Mouse (Mus musculus): ENCODE data around the gene Tlx1. TPM values are rescaled to one million over a fixed set of nuclear protein-coding genes. Genes with fewer than 3 reads are reported as not detected.

Tlx1 gene
- total RNA-seq, 4 experiments from 2014 or later = 0.11 to 0.14 TPM; not detected in 2

DNA sequence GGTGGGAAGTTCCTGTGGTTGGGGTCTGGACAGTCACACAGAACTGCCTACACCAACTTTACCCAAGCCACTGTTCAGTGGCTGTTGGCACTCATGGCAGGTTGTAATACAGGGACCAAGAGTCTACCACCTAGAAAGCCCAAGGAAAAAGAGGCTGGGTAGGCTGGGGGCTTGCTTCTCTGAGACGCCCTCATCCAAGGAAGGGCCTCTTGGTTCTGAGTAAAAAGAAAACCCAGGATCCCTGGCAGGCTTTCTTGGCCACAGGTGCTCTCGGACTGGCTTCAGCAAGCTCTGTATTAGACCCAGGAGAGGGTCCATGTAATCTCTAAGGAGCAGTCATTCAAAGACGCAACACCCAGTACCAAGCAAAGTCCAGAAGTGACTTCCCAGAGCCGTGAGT is 7.7 kb downstream of the Tlx1 start:
- no peak for DNase-seq (ENCODE audit: low spot score)

DNA sequence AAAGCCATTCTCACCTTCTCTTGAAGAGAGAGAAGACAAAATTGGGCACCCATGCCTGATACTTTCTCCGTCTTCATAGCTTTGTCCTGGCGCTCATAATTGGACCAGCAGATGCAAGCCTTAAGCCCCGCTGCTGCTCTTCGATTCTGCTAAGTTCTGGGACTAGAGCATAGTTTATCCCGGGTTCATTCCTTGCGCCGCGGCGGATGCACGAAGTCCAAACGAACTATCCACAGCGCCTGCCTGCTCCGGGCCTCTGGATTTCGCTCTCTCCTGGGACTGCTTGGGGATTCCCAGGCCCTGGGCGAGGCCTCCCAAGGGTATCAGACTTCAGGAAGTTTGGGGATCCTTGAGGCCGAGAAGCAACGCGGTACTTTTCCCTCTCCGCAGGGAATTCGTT is 8.4 kb downstream of the Tlx1 start:
- DNase-seq (ENCODE audit: low spot score) = no peak

- no peak for DNase-seq (ENCODE audit: low spot score)
Observed at GRCm38 (mm10) chr19:45159491-45159890, 9.0 kb downstream of the Tlx1 start.

- DNase-seq (ENCODE audit: low spot score) = no peak
Observed at GRCm38 (mm10) chr19:45159991-45160390, 9.5 kb downstream of the Tlx1 start.

DNA sequence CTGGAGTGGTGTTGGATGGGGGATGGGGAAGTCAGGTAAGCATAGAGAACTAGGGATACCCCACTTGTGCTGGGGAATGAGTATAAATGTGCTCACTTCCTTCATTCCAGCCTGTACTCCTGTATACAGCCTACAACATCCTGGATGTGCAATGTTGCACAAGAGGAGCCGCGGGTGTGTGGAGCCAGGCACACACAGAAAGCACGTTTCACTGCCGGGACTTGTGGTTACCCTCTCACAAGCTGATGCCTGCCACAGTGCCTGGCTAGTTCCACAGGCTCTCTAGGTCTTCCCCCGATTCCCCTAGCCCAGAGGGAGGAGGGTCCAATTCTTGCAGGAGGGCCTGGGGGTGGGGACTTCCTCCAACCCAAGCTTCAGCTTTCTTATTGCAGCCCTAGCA is 10.0 kb downstream of the Tlx1 start:
- no peak for DNase-seq (ENCODE audit: low spot score)

DNA sequence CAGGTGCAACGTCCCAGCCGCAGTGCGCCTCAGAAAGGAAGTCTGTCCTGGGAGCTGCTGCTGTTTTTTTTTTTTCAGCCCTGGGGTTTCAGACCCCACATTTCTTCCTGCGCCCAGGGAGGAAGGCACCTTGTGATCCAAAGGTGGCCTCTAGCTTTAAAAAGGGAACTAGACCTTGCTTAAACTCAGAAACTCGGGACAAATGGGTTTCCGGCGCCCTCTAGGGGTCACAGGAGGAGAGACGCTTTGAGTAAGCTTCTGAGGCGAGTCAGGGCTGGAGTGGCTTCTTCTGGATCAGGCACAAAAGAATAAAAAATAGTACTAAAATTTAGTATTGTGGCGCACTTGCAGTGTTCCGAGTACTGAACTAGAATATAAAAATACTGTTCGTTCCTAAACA is 10.6 kb downstream of the Tlx1 start:
- peak; percentile 58 for DNase-seq (ENCODE audit: low spot score)

- DNase-seq (ENCODE audit: low spot score) = no peak
Observed at GRCm38 (mm10) chr19:45162181-45162580, 11.7 kb downstream of the Tlx1 start.

DNA sequence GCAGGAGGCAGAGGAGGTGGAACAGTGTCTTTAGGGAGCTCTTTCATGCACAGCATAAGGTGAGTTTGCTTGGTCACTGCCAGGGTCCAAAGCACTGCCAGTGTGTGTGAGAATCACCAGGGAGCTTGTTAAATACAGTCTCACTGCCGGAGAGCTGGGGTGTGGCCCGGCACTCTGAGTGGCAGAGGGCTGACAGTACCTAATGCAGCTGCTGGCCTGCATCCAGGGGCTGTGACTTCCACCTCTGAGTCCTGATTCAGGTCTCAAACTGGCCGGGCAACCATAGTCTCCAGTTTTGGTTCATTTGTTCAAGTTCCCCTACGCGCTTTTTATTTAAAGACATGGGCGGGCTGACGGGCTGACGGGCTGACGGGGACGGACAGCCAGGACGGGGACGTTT is 12.4 kb downstream of the Tlx1 start:
- DNase-seq (ENCODE audit: low spot score) = no peak

- DNase-seq (ENCODE audit: low spot score) = no peak
Observed at GRCm38 (mm10) chr19:45170451-45170850, 20.0 kb downstream of the Tlx1 start.

DNA sequence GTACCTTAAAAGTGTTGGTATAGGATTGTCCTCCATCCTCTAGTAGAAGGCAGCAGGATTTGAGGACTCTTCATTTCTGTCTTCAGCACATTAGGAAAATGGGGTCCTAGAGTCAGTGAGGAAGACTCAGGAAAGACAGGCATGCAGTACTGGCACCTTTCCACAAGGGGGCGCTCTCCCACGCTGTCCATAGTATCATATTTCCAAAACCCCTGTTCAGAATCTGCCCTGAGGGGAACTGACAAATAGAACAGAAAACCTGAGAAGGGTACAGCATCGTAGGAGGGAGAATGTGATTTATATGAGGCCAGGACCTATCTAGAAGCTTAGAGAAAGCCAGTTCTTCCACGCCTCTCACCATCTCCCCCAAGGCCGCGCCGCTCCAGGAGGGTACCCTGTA is 24.3 kb downstream of the Tlx1 start:
- DNase-seq (ENCODE audit: low spot score) = no peak

DNA sequence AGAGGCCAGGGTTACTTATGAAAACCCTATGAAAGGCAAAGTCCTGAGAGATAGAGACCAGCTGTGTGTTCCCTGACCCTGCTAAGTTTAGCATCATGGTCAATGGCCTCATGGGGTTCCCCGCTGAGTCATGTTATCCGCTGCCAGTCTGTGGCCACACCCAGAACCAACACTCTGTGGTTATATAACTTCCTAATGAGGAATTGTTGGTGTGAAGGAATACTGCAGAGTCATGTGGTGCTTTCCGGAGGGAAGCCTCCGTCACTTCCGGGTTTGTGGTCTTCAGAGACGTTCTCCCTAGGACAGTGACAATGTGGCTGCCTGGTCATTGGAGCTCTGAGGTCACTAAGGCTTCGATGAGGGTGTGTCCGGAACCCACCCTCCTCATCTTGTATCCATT is 25.8 kb downstream of the Tlx1 start:
- no peak for DNase-seq (ENCODE audit: low spot score)

- DNase-seq (ENCODE audit: low spot score) = peak; percentile 55
Observed at GRCm38 (mm10) chr19:45177004-45177737, 26.7 kb downstream of the Tlx1 start.

DNA sequence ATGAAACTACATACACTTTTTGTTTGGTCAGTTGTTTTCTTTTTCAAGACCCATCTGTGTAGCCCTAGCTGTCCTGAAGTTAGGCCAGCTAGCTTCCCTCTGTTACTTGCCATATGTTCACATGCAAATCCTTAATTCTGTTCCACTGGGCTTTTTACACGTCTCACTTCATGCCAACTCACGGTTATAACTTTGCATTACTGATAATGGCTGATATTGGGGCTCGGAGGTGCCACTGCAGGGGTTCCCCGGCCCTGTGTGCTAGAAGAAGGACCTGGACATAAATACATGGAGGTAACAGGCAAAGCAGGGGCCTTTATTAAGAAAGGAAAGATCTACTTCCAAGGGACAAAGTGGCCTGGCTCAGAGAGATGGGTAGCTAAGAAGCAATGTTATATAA is 29.0 kb downstream of the Tlx1 start:
- DNase-seq (ENCODE audit: low spot score) = no peak

DNA sequence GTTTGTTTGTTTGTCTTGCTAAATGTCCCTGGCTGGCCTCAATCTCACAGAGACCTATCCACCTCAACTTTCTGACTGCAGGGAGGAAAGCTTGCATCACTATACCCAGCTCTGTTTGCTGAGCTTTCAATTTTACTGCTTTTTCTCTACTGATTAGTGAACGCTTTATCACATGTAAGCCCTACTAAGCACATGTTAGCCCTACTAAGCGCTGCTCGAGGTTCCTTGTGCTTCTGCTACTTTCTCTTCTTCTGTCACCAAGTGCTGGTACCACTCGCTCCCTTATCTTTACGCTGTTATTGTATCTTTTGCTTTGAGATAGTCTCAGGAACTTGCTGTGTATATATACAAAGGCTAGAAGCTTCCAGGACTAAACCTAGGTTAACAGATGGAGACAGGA is 30.0 kb downstream of the Tlx1 start:
- no peak for DNase-seq (ENCODE audit: low spot score)

GRCm38 (mm10) chr19:45194651-45195050 is 44.2 kb downstream of the Tlx1 start:
- DNase-seq (ENCODE audit: low spot score) = no peak

GRCm38 (mm10) chr19:45196967-45197366 is 46.5 kb downstream of the Tlx1 start:
- DNase-seq (ENCODE audit: low spot score) = no peak

- no peak for DNase-seq (ENCODE audit: low spot score)
Observed at GRCm38 (mm10) chr19:45205311-45206105, 55.0 kb downstream of the Tlx1 start.

Other genes with a start within 250 kb of the Tlx1 start
- gene Slf2, start 219.5 kb upstream of the Tlx1 start, total RNA-seq (2022) = 10 to 100 TPM; 18.2 to 21.9 (median 19.7) TPM
- gene Sema4g, start 161.6 kb upstream of the Tlx1 start, total RNA-seq (2022) = under 1 TPM in 3 of 4 experiments, not detected in 1; 0.25 to 0.46 (median 0.44) TPM
- gene Twnk, start 145.0 kb upstream of the Tlx1 start, total RNA-seq (2022) = 10 to 100 TPM; 30.6 to 34.6 (median 31.4) TPM
- 10 to 100 TPM; 43.9 to 59.9 (median 54.3) TPM for gene Mrpl43, start 144.2 kb upstream of the Tlx1 start, total RNA-seq (2022)
- 10 to 100 TPM; 53.9 to 70.5 (median 63.8) TPM for gene Lzts2, start 136.3 kb upstream of the Tlx1 start, total RNA-seq (2022)
- gene Pdzd7, start 105.0 kb upstream of the Tlx1 start, total RNA-seq (2022) = under 1 TPM in 1 of 4 experiments, not detected in 3; 0.46 TPM
- 10 to 100 TPM in 3 of 4 experiments, 1 to 10 TPM in 1; 9.0 to 10.8 (median 10.3) TPM for gene Sfxn3, start 103.2 kb upstream of the Tlx1 start, total RNA-seq (2022)
- 1 to 10 TPM; 2.5 to 5.5 (median 2.8) TPM for gene Kazald1, start 75.4 kb upstream of the Tlx1 start, total RNA-seq (2022)
- under 1 TPM in 1 of 4 experiments, not detected in 3; 0.17 TPM for gene Lbx1, start 85.1 kb downstream of the Tlx1 start, total RNA-seq (2022)
- 10 to 100 TPM; 21.8 to 23.3 (median 22.2) TPM for gene Btrc, start 213.1 kb downstream of the Tlx1 start, total RNA-seq (2022)

Data from heart, adult 8-10 months (tissue).